Mouse (Mus musculus) olfactory bulb, adult 2 months (tissue): ENCODE data around the gene Olfr70.

Experiments
- CTCF ChIP-seq: fragments of 200-500 bp; IDR thresholded peaks from 2 replicates; pipeline ENCODE4 v1.5.1; 2012; ENCODE audit warnings: low read depth, mild to moderate bottlenecking, low read length, moderate library complexity; ENCODE audit not compliant: insufficient read depth
- POLR2A ChIP-seq: fragments of 200-500 bp; IDR thresholded peaks from 2 replicates; pipeline ENCODE4 v1.6.1; 2012; ENCODE audit warnings: mild to moderate bottlenecking, low read depth, low read length, moderate library complexity; ENCODE audit not compliant: insufficient read depth

DNA sequence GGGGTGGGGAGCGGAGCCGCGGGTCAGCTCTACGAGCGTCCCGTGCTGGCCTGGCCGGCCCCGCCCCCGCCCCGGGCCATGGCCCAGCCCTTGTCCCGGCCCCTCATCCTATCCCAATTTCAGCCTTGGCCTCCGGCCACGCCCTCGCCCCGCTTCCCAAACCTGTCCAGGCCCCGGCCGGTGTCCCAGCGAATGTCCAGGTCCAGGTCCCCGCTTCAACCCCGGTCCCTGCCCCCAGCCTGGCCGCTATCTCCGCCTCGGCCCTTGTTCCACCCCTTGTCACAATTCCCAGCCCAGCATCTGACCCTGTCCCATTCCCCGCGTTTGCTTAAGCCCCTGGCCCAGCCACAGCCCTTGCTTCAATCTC lies 31.2 kb downstream of the Olfr70 start:
- TF ChIP-seq CTCF (no peak), POLR2A (no peak)
